Comparison of ENCODE assay signal across 18 mouse cellular contexts in genomic region chr13:74767186-74767585, GRCm38 (mm10). TPM values are rescaled to one million over a fixed set of nuclear protein-coding genes. Genes with fewer than 3 reads are reported as not detected.
DNase-seq lines count a peak whose midpoint lies in the region; ATAC-seq and TF ChIP-seq lines count a peak whose summit lies in the region.
"Had no signal": no experiment of that assay in that cellular context is flagged by ENCODE, and none has a peak within 500 bp of the region (broad histone marks: within the 10 kb centered on the region; RNA-seq: fewer than 3 reads in every experiment).

No protein-coding gene starts in this region.

- ATAC-seq in liver, embryonic 14.5 days (ENCODE audit: insufficient read depth): no peak
- no peak for ATAC-seq in megakaryocyte-erythroid progenitor cell, adult 5-6 weeks (replicated peaks; ENCODE audit: low FRiP score, low TSS enrichment, poor library complexity, severe bottlenecking)
- no peak for ATAC-seq in erythroid progenitor cell, adult 5-6 weeks (replicated peaks; ENCODE audit: low FRiP score, poor library complexity, severe bottlenecking)
- ATAC-seq: forebrain, embryonic 14.5 days had no signal

- no peak overlapping the region; a peak in 1 of 4 replicates for H3K4me3 ChIP-seq in liver, embryonic 14.5 days (ENCODE audit: insufficient read depth in 1 of 2, low read depth in 2 of 2, low read length in 2 of 2)
- H3K4me3 ChIP-seq: embryonic facial prominence, embryonic 10.5 days; forebrain, embryonic 10.5 days; heart, embryonic 12.5 days; hindbrain, embryonic 10.5 days had no signal

- H3K4me2 ChIP-seq in liver, embryonic 14.5 days (ENCODE audit: low read depth): peak overlapping the region; percentile 15
- H3K4me2 ChIP-seq: heart, embryonic 12.5 days; hindbrain, embryonic 14.5 days had no signal

- TF ChIP-seq EP300 in liver, embryonic 14.5 days (IDR thresholded peaks at IDR 0.05; ENCODE audit: low read depth): no peak

- no peak for DNase-seq in liver, embryonic 14.5 days (ENCODE audit: low read depth in 3 of 3, low spot score in 3 of 3)
- DNase-seq in liver: no peak
- peak; percentile 11 for DNase-seq in 416B (ENCODE audit: low read depth)
- peak; percentile 52 for DNase-seq in adipocyte (ENCODE audit: low spot score)
- peak; percentile 14 for DNase-seq in induced T-regulatory cell, adult 2 months (ENCODE audit: low read depth)
- no peak for DNase-seq in layer of hippocampus, postnatal 25 days (ENCODE audit: extremely low spot score in 1 of 2, low spot score in 1 of 2)
- DNase-seq: adrenal gland, postnatal 14 days; cerebellum, adult 18-20 months; cerebellum, postnatal 10 days; gastrocnemius, postnatal 10 days had no signal

- no peaks in the 10 kb centered on the region for H3K27me3 ChIP-seq in liver, embryonic 14.5 days (ENCODE audit: control insufficient read depth, insufficient read depth, low read length)
- H3K27me3 ChIP-seq: heart, embryonic 12.5 days had no signal

- H3K9ac ChIP-seq in liver, embryonic 14.5 days (replicated peaks): no peak overlapping the region; the same call in 1 of the 2 replicates
- H3K9ac ChIP-seq: heart, embryonic 12.5 days; hindbrain, embryonic 14.5 days had no signal

- H3K36me3 ChIP-seq in liver, embryonic 14.5 days (replicated peaks; ENCODE audit: control insufficient read depth, insufficient read depth, low read depth): no peaks in the 10 kb centered on the region
- H3K36me3 ChIP-seq: embryonic facial prominence, embryonic 10.5 days; forebrain, embryonic 10.5 days; heart, embryonic 12.5 days; hindbrain, embryonic 10.5 days had no signal

- no peaks in the 10 kb centered on the region for H3K9me3 ChIP-seq in liver, embryonic 14.5 days (ENCODE audit: control insufficient read depth, low read length)
- H3K9me3 ChIP-seq: embryonic facial prominence, embryonic 10.5 days; forebrain, embryonic 10.5 days; heart, embryonic 12.5 days; hindbrain, embryonic 10.5 days had no signal

- H3K4me1 ChIP-seq in liver, embryonic 14.5 days (replicated peaks; ENCODE audit: control insufficient read depth in 2 of 2, insufficient read depth in 2 of 2, low read length in 1 of 2): peaks cover 4 to 8% of the 10 kb centered on the region in 2 experiments; a peak in 3 of 4 replicates

- WGBS in liver, embryonic 14.5 days (ENCODE audit: insufficient replicate concordance): 59% methylated on average over 2 of the region's 2 CpGs

- H3K27ac ChIP-seq in liver, embryonic 14.5 days: no peak overlapping the region
- H3K27ac ChIP-seq: embryonic facial prominence, embryonic 10.5 days; forebrain, embryonic 10.5 days; hindbrain, embryonic 10.5 days; hindbrain, embryonic 14.5 days had no signal

- TF ChIP-seq CTCF in liver, embryonic 14.5 days (IDR thresholded peaks at IDR 0.05; ENCODE audit: low read depth): no peak

RNA-seq across cellular contexts. Expression of gene Cast, which starts 41.4 kb away (rescaled TPM):
- polyA plus RNA-seq in liver, embryonic 14.5 days (2012; rRNA removed): 7.7 and 15.6 TPM in 2 replicates
- 35.1 and 35.5 TPM in 2 replicates for polyA plus RNA-seq in liver, embryonic 14.5 days (2014; fragmentation: Nextera tagmentation; extraction: Ambion mirVana)
- 1 to 10 TPM; 4.6 to 5.8 TPM for total RNA-seq in layer of hippocampus, postnatal 25 days (2021)
- total RNA-seq in megakaryocyte-erythroid progenitor cell, adult 5-6 weeks (2014; fragmentation: Nextera tagmentation): 47.0 and 92.0 TPM in 2 replicates
- 72.0 and 75.3 TPM in 2 replicates for total RNA-seq in megakaryocyte-erythroid progenitor cell, adult 5-6 weeks (2017)
- 100 and 110 TPM in 2 replicates for total RNA-seq in erythroid progenitor cell, adult 5-6 weeks (2015; ENCODE audit: low replicate concordance)
- 222 and 236 TPM in 2 replicates for total RNA-seq in erythroid progenitor cell, adult 5-6 weeks (2017; ENCODE audit: low replicate concordance)

Comparison
In these comparisons a context has a peak if more than half of its experiments do, and no peak if none do; other contexts are left out.
1. DNase-seq: peak in 416B (single experiment), adipocyte (single experiment) and induced T-regulatory cell, adult 2 months (single experiment); none in liver, embryonic 14.5 days (0 of 3), liver (single experiment) and layer of hippocampus, postnatal 25 days (0 of 2).
2. RNA of gene Cast, which starts 41.4 kb away (total RNA-seq): 100 to 236 TPM in erythroid progenitor cell, adult 5-6 weeks and 47.0 to 92.0 TPM in megakaryocyte-erythroid progenitor cell, adult 5-6 weeks; 4.6 to 5.8 TPM in layer of hippocampus, postnatal 25 days; every median in the first group is over 4 times any median in the second.